23 mouse cellular contexts compared by ENCODE assay signal in the genomic region with DNA sequence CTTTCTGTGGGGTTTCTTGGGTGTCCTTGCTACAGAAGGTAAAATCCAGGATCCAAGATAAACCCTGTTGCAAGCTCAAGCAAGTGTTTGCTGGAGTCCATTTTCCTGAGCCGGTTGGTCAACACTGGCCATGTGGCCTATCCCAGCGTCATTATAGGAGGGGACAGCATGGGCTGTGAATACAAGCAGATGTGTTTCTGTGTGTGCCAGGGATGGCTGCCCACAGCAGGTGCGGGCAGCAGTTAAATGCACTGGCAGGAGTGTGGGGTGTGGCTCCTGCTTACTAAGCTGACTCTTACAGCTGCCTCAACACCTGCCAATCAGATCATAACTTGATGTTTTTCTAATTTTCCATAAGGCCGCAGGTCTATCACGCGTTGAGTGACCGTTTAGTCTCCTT.
DNase-seq lines count a peak whose midpoint lies in the region; ATAC-seq and TF ChIP-seq lines count a peak whose summit lies in the region.
"Had no signal": no experiment of that assay in that cellular context is flagged by ENCODE, and none has a peak within 500 bp of the region (broad histone marks: within the 10 kb centered on the region; RNA-seq: fewer than 3 reads in every experiment).

No protein-coding gene starts in this region.

- H3K9me3 ChIP-seq in midbrain, embryonic 11.5 days (ENCODE audit: control insufficient read depth, low read length), result no peaks in the 10 kb centered on the region
- H3K9me3 ChIP-seq in midbrain, embryonic 10.5 days (replicated peaks), result no peaks in the 10 kb centered on the region
- H3K9me3 ChIP-seq in stomach, postnatal 0 days (ENCODE audit: control insufficient read depth, low read length), result no peaks in the 10 kb centered on the region
- H3K9me3 ChIP-seq: heart, embryonic 10.5 days; heart, embryonic 15.5 days; limb, embryonic 13.5 days; neural tube, embryonic 15.5 days had no signal

- DNase-seq in gastrocnemius, postnatal 10 days, result peak; percentile 30
- DNase-seq in gastrocnemius, adult 8-10 months (ENCODE audit: low spot score in 2 of 2), result no peak
- peak; percentile 70 for DNase-seq in midbrain, embryonic 11.5 days (ENCODE audit: low spot score, missing footprints)
- no peak for DNase-seq in midbrain, embryonic 10.5 days (ENCODE audit: low spot score)
- peak; percentile 19 for DNase-seq in stomach, postnatal 0 days (ENCODE audit: low spot score)
- no peak for DNase-seq in left cerebral cortex, adult 9 months (ENCODE audit: low spot score in 2 of 2)
- DNase-seq in lung, postnatal 4 days, result no peak
- DNase-seq: cerebellum, adult 11-12 months; heart, adult 11 months; kidney, postnatal 14 days; lung, adult 18-20 months; lung, postnatal 10 days; right cerebral cortex, postnatal 14 days; spleen, adult 18-20 months had no signal

- no peak overlapping the region for H3K4me2 ChIP-seq in midbrain, embryonic 11.5 days
- no peak overlapping the region for H3K4me2 ChIP-seq in stomach, postnatal 0 days (replicated peaks; ENCODE audit: low read depth)
- H3K4me2 ChIP-seq: heart, embryonic 15.5 days; limb, embryonic 13.5 days; liver, embryonic 11.5 days; neural tube, embryonic 15.5 days had no signal

- H3K4me1 ChIP-seq in midbrain, embryonic 11.5 days (ENCODE audit: control insufficient read depth, insufficient read depth, low read length), result no peaks in the 10 kb centered on the region
- H3K4me1 ChIP-seq in midbrain, embryonic 10.5 days, result peaks cover 9% of the 10 kb centered on the region
- no peaks in the 10 kb centered on the region for H3K4me1 ChIP-seq in stomach, postnatal 0 days (replicated peaks; ENCODE audit: control insufficient read depth, insufficient read depth)

- H3K36me3 ChIP-seq in midbrain, embryonic 11.5 days (ENCODE audit: control insufficient read depth, insufficient read depth, low read length), result peaks cover 18% of the 10 kb centered on the region
- peaks cover 91% of the 10 kb centered on the region for H3K36me3 ChIP-seq in midbrain, embryonic 10.5 days
- H3K36me3 ChIP-seq in stomach, postnatal 0 days (ENCODE audit: control insufficient read depth, insufficient read depth, low read length), result peaks cover 36% of the 10 kb centered on the region

- no peak overlapping the region for H3K9ac ChIP-seq in midbrain, embryonic 11.5 days (ENCODE audit: low read length)
- H3K9ac ChIP-seq in stomach, postnatal 0 days (ENCODE audit: low read length), result no peak overlapping the region
- H3K9ac ChIP-seq: heart, embryonic 15.5 days; limb, embryonic 13.5 days; neural tube, embryonic 15.5 days had no signal

- H3K4me3 ChIP-seq in midbrain, embryonic 11.5 days (ENCODE audit: low read depth, low read length), result no peak overlapping the region
- no peak overlapping the region for H3K4me3 ChIP-seq in midbrain, embryonic 10.5 days
- no peak overlapping the region for H3K4me3 ChIP-seq in stomach, postnatal 0 days (ENCODE audit: low read depth, low read length)
- H3K4me3 ChIP-seq: erythroblast, embryonic 14.5 days; heart, embryonic 10.5 days; heart, embryonic 15.5 days; limb, embryonic 13.5 days; neural tube, embryonic 15.5 days had no signal

- H3K27me3 ChIP-seq in midbrain, embryonic 11.5 days (ENCODE audit: control insufficient read depth, insufficient read depth, low read length), result no peaks in the 10 kb centered on the region
- H3K27me3 ChIP-seq in midbrain, embryonic 10.5 days (ENCODE audit: low read depth, poor library complexity, severe bottlenecking), result peaks cover 28% of the 10 kb centered on the region
- H3K27me3 ChIP-seq in stomach, postnatal 0 days (ENCODE audit: control insufficient read depth, insufficient read depth, low read length), result no peaks in the 10 kb centered on the region
- H3K27me3 ChIP-seq: heart, embryonic 15.5 days; limb, embryonic 13.5 days had no signal

- no peak overlapping the region for H3K27ac ChIP-seq in midbrain, embryonic 11.5 days (ENCODE audit: low read depth, low read length)
- H3K27ac ChIP-seq in midbrain, embryonic 10.5 days (replicated peaks), result no peak overlapping the region
- no peak overlapping the region for H3K27ac ChIP-seq in stomach, postnatal 0 days (replicated peaks)
- H3K27ac ChIP-seq: heart, embryonic 10.5 days; heart, embryonic 15.5 days; limb, embryonic 13.5 days; neural tube, embryonic 15.5 days had no signal

- ATAC-seq in midbrain, embryonic 11.5 days (ENCODE audit: low FRiP score), result no peak
- peak; percentile 59 for ATAC-seq in megakaryocyte progenitor cell, adult 5-6 weeks (replicated peaks; ENCODE audit: poor library complexity)
- ATAC-seq in stomach, postnatal 0 days (ENCODE audit: low FRiP score, low TSS enrichment), result no peak
- ATAC-seq: CD4-positive, CD25-positive, alpha-beta regulatory T cell, adult 4 months; forebrain, embryonic 16.5 days had no signal

- 96% methylated on average over 7 of the region's 7 CpGs for WGBS in midbrain, embryonic 11.5 days
- WGBS in midbrain, embryonic 10.5 days, result 96% methylated on average over 7 of the region's 7 CpGs
- 96% methylated on average over 7 of the region's 7 CpGs for WGBS in stomach, postnatal 0 days

- no peak for TF ChIP-seq CTCF in stomach, postnatal 0 days (IDR thresholded peaks at IDR 0.05; ENCODE audit: low read depth)

- no peak for TF ChIP-seq EP300 in stomach, postnatal 0 days (optimal IDR thresholded peaks at IDR 0.05)

Comparison
In these comparisons a context has a peak if more than half of its experiments do, and no peak if none do; other contexts are left out.
1. DNase-seq: peak in gastrocnemius, postnatal 10 days (single experiment), midbrain, embryonic 11.5 days (single experiment) and stomach, postnatal 0 days (single experiment); none in gastrocnemius, adult 8-10 months (0 of 2), midbrain, embryonic 10.5 days (single experiment), left cerebral cortex, adult 9 months (0 of 2) and lung, postnatal 4 days (0 of 2).